8 mouse cellular contexts compared by ENCODE assay signal in genomic region chr17:47672311-47673111, GRCm38 (mm10). TPM values are rescaled to one million over a fixed set of nuclear protein-coding genes. Genes with fewer than 3 reads are reported as not detected.
A peak's percentile ranks its signal among the peaks of the same experiment; 100 is the strongest.
DNase-seq lines count a peak whose midpoint lies in the region; ATAC-seq and TF ChIP-seq lines count a peak whose summit lies in the region.

No protein-coding gene starts in this region.

- ATAC-seq in forebrain, postnatal 0 days: peak; percentile 45
- peak; percentile 62 for ATAC-seq in megakaryocyte progenitor cell, adult 5-6 weeks (replicated peaks; ENCODE audit: poor library complexity)
- ATAC-seq in stomach, embryonic 15.5 days (ENCODE audit: insufficient read depth, low FRiP score, low read depth): peak; percentile 78; the same call in 1 of the 2 replicates

- H3K4me2 ChIP-seq in forebrain, postnatal 0 days (ENCODE audit: low read depth): peak overlapping the region; percentile 50
- peak overlapping the region; percentile 89 for H3K4me2 ChIP-seq in stomach, embryonic 15.5 days

- WGBS in forebrain, postnatal 0 days: 11% methylated on average over 65 of the region's 68 CpGs
- 7% methylated on average over 67 of the region's 68 CpGs for WGBS in stomach, embryonic 15.5 days

- no peak for TF ChIP-seq CTCF in forebrain, postnatal 0 days (IDR thresholded peaks at IDR 0.05; ENCODE audit: low read depth)

- DNase-seq in adrenal gland, adult (ENCODE audit: inconsistent age in 2 of 2, low spot score in 1 of 2): peak; percentile 78 to 87
- DNase-seq in cerebellum, adult 11-12 months: peak; percentile 42
- DNase-seq in forebrain, postnatal 0 days: peak; percentile 31
- peak; percentile 69 for DNase-seq in heart, postnatal 4 days
- DNase-seq in left cerebral cortex, postnatal 25 days (ENCODE audit: low spot score in 2 of 2): peak; percentile 53 to 57
- no peak for DNase-seq in thymus, postnatal 10 days (ENCODE audit: low spot score in 2 of 2)

- no peaks in the 10 kb centered on the region for H3K4me1 ChIP-seq in forebrain, postnatal 0 days (ENCODE audit: insufficient read depth)
- peaks cover 8% of the 10 kb centered on the region for H3K4me1 ChIP-seq in stomach, embryonic 15.5 days

- H3K9ac ChIP-seq in forebrain, postnatal 0 days: peak overlapping the region; percentile 37; the same call in 1 of the 2 replicates
- no peak overlapping the region for H3K9ac ChIP-seq in stomach, embryonic 15.5 days

- peak overlapping the region; percentile 29 for H3K4me3 ChIP-seq in forebrain, postnatal 0 days (ENCODE audit: low read depth, low read length)
- peak overlapping the region; percentile 44 for H3K4me3 ChIP-seq in stomach, embryonic 15.5 days (replicated peaks)

- no peaks in the 10 kb centered on the region for H3K9me3 ChIP-seq in forebrain, postnatal 0 days (ENCODE audit: low read length)
- H3K9me3 ChIP-seq in stomach, embryonic 15.5 days: no peaks in the 10 kb centered on the region

- intact Hi-C loops in left cerebral cortex, postnatal 25 days (cut with DNase I): no loop called here

- H3K36me3 ChIP-seq in forebrain, postnatal 0 days (ENCODE audit: insufficient read depth): peaks cover 14% of the 10 kb centered on the region
- H3K36me3 ChIP-seq in stomach, embryonic 15.5 days: no peaks in the 10 kb centered on the region

- no peaks in the 10 kb centered on the region for H3K27me3 ChIP-seq in forebrain, postnatal 0 days (ENCODE audit: insufficient read depth, low read length)
- H3K27me3 ChIP-seq in stomach, embryonic 15.5 days (replicated peaks): no peaks in the 10 kb centered on the region

- H3K27ac ChIP-seq in forebrain, postnatal 0 days (ENCODE audit: low read depth, low read length): no peak overlapping the region
- H3K27ac ChIP-seq in stomach, embryonic 15.5 days: no peak overlapping the region; the same call in 1 of the 2 replicates

RNA-seq across cellular contexts. Expression of gene Tomm6, which starts 15.7 kb away (rescaled TPM):
- 67.0 and 73.9 TPM in 2 replicates for total RNA-seq in forebrain, postnatal 0 days (2014; rRNA removed)
- 329 and 353 TPM in 2 replicates for polyA plus RNA-seq in forebrain, postnatal 0 days (2015; fragmentation: Nextera tagmentation; extraction: Ambion mirVana)
- total RNA-seq in heart, postnatal 4 days (2021): 100 to 1,000 TPM; 156 to 160 TPM
- 100 to 1,000 TPM; 209 to 215 TPM for total RNA-seq in left cerebral cortex, postnatal 25 days (2021)
- total RNA-seq in megakaryocyte progenitor cell, adult 5-6 weeks (2015): 194 and 226 TPM in 2 replicates
- 49.9 and 72.6 TPM in 2 replicates for total RNA-seq in megakaryocyte progenitor cell, adult 5-6 weeks (2017)
- 404 and 405 TPM in 2 replicates for polyA plus RNA-seq in stomach, embryonic 15.5 days (2015; fragmentation: Nextera tagmentation; extraction: Ambion mirVana)

RNA-seq across cellular contexts. Expression of gene Frs3, which starts 16.3 kb away (rescaled TPM):
- total RNA-seq in forebrain, postnatal 0 days (2014; rRNA removed): 68.0 and 79.6 TPM in 2 replicates
- 33.6 and 43.6 TPM in 2 replicates for polyA plus RNA-seq in forebrain, postnatal 0 days (2015; fragmentation: Nextera tagmentation; extraction: Ambion mirVana)
- 1 to 10 TPM; 5.2 to 6.0 TPM for total RNA-seq in heart, postnatal 4 days (2021)
- 10 to 100 TPM; 22.0 to 24.2 TPM for total RNA-seq in left cerebral cortex, postnatal 25 days (2021)
- total RNA-seq in megakaryocyte progenitor cell, adult 5-6 weeks (2015): 0.22 and 0.72 TPM in 2 replicates
- 0.12 and 0.61 TPM in 2 replicates for total RNA-seq in megakaryocyte progenitor cell, adult 5-6 weeks (2017)
- 4.7 TPM in 2 replicates for polyA plus RNA-seq in stomach, embryonic 15.5 days (2015; fragmentation: Nextera tagmentation; extraction: Ambion mirVana)

RNA-seq across cellular contexts. Expression of gene Gm21981, which starts 21.7 kb away (rescaled TPM):
- 4.9 and 5.2 TPM in 2 replicates for total RNA-seq in forebrain, postnatal 0 days (2014; rRNA removed)
- polyA plus RNA-seq in forebrain, postnatal 0 days (2015; fragmentation: Nextera tagmentation; extraction: Ambion mirVana): 0.76 and 0.97 TPM in 2 replicates
- total RNA-seq in heart, postnatal 4 days (2021): 1 to 10 TPM in 1 of 2 experiments, under 1 TPM in 1; 0.98 to 1.1 TPM
- total RNA-seq in left cerebral cortex, postnatal 25 days (2021): 1 to 10 TPM; 3.3 to 3.8 TPM
- 0.54 TPM in 1 of 2 replicates, not detected in the other for total RNA-seq in megakaryocyte progenitor cell, adult 5-6 weeks (2015)
- not detected in 2 replicates for total RNA-seq in megakaryocyte progenitor cell, adult 5-6 weeks (2017)
- polyA plus RNA-seq in stomach, embryonic 15.5 days (2015; fragmentation: Nextera tagmentation; extraction: Ambion mirVana): 0.19 and 0.27 TPM in 2 replicates

RNA-seq across cellular contexts. Expression of gene Prickle4, which starts 22.0 kb away (rescaled TPM):
- 1.8 TPM in 1 of 2 replicates, not detected in the other for total RNA-seq in forebrain, postnatal 0 days (2014; rRNA removed)
- 0.45 and 0.60 TPM in 2 replicates for polyA plus RNA-seq in forebrain, postnatal 0 days (2015; fragmentation: Nextera tagmentation; extraction: Ambion mirVana)
- total RNA-seq in heart, postnatal 4 days (2021): 1 to 10 TPM; 1.8 to 2.1 TPM
- total RNA-seq in left cerebral cortex, postnatal 25 days (2021): 1 to 10 TPM; 4.2 to 5.7 TPM
- 0.15 and 0.64 TPM in 2 replicates for total RNA-seq in megakaryocyte progenitor cell, adult 5-6 weeks (2015)
- total RNA-seq in megakaryocyte progenitor cell, adult 5-6 weeks (2017): 0.33 and 1.4 TPM in 2 replicates
- 0.34 and 0.42 TPM in 2 replicates for polyA plus RNA-seq in stomach, embryonic 15.5 days (2015; fragmentation: Nextera tagmentation; extraction: Ambion mirVana)

RNA-seq across cellular contexts. Expression of gene Usp49, which starts 42.0 kb away (rescaled TPM):
- 11.2 and 18.9 TPM in 2 replicates for total RNA-seq in forebrain, postnatal 0 days (2014; rRNA removed)
- polyA plus RNA-seq in forebrain, postnatal 0 days (2015; fragmentation: Nextera tagmentation; extraction: Ambion mirVana): 2.8 and 4.7 TPM in 2 replicates
- total RNA-seq in heart, postnatal 4 days (2021): 1 to 10 TPM; 7.3 to 9.7 TPM
- 10 to 100 TPM in 1 of 2 experiments, 1 to 10 TPM in 1; 9.9 to 11.6 TPM for total RNA-seq in left cerebral cortex, postnatal 25 days (2021)
- total RNA-seq in megakaryocyte progenitor cell, adult 5-6 weeks (2015): 4.8 and 5.9 TPM in 2 replicates
- 4.5 and 6.4 TPM in 2 replicates for total RNA-seq in megakaryocyte progenitor cell, adult 5-6 weeks (2017)
- polyA plus RNA-seq in stomach, embryonic 15.5 days (2015; fragmentation: Nextera tagmentation; extraction: Ambion mirVana): 5.3 and 6.3 TPM in 2 replicates

Comparison
In these comparisons a context has a peak if more than half of its experiments do, and no peak if none do; other contexts are left out.
1. DNase-seq: peak in adrenal gland, adult (2 of 2), cerebellum, adult 11-12 months (single experiment), forebrain, postnatal 0 days (single experiment), heart, postnatal 4 days (single experiment) and left cerebral cortex, postnatal 25 days (2 of 2); none in thymus, postnatal 10 days (0 of 2).
2. Peak in every context shown above with its lines, with median percentiles within 50 percentile points of each other: ATAC-seq.